Comparison of ENCODE assay signal across 23 mouse cellular contexts in genomic region chr4:142218997-142219396, GRCm38 (mm10). TPM values are rescaled to one million over a fixed set of nuclear protein-coding genes. Genes with fewer than 3 reads are reported as not detected.
A peak's percentile ranks its signal among the peaks of the same experiment; 100 is the strongest.
DNase-seq lines count a peak whose midpoint lies in the region; TF ChIP-seq lines count a peak whose summit lies in the region.
"Had no signal": no experiment of that assay in that cellular context is flagged by ENCODE, and none has a peak within 500 bp of the region (broad histone marks: within the 10 kb centered on the region; RNA-seq: fewer than 3 reads in every experiment).

No protein-coding gene starts in this region.

- H3K4me3 ChIP-seq in E14TG2a.4 (replicated peaks; ENCODE audit: low read length): peak overlapping the region; percentile 24; the same call in 1 of the 2 replicates
- H3K4me3 ChIP-seq in thymus, adult 2 months (ENCODE audit: control insufficient read depth, insufficient read depth, low read length): no peak overlapping the region
- H3K4me3 ChIP-seq: embryonic facial prominence, embryonic 13.5 days; erythroblast, embryonic 14.5 days; forebrain, embryonic 12.5 days; forebrain, embryonic 15.5 days; heart, adult 2 months; heart, embryonic 10.5 days; heart, embryonic 13.5 days had no signal

- peaks cover 46% of the 10 kb centered on the region for H3K36me3 ChIP-seq in E14TG2a.4 (ENCODE audit: insufficient read depth, low read length)
- no peaks in the 10 kb centered on the region for H3K36me3 ChIP-seq in thymus, adult 2 months (ENCODE audit: control insufficient read depth, insufficient read depth, low read length)
- H3K36me3 ChIP-seq: embryonic facial prominence, embryonic 13.5 days; forebrain, embryonic 12.5 days; forebrain, embryonic 15.5 days; heart, embryonic 10.5 days; heart, embryonic 13.5 days had no signal

- no peaks in the 10 kb centered on the region for H3K27me3 ChIP-seq in E14TG2a.4 (ENCODE audit: insufficient read depth, low read length)
- H3K27me3 ChIP-seq in thymus, adult 2 months (ENCODE audit: control insufficient read depth, insufficient read depth, low read length): no peaks in the 10 kb centered on the region
- H3K27me3 ChIP-seq: embryonic facial prominence, embryonic 13.5 days; forebrain, embryonic 12.5 days; forebrain, embryonic 15.5 days; heart, embryonic 13.5 days had no signal

- H3K4me1 ChIP-seq in E14TG2a.4 (replicated peaks; ENCODE audit: low read depth, low read length): peaks cover 96% of the 10 kb centered on the region
- no peaks in the 10 kb centered on the region for H3K4me1 ChIP-seq in thymus, adult 2 months (replicated peaks; ENCODE audit: control insufficient read depth, insufficient read depth, low read length)

- peak; percentile 16 for DNase-seq in A20 (ENCODE audit: low read depth, low spot score)
- DNase-seq in R1 (ENCODE audit: low read depth, low spot score): peak; percentile 84
- DNase-seq in heart, postnatal 14 days: no peak
- no peak for DNase-seq in thymus, adult 2 months
- DNase-seq in ovary, postnatal 10 days (ENCODE audit: low spot score): no peak
- DNase-seq: adrenal gland, adult 2 months; adrenal gland, postnatal 14 days; cerebellum, adult 11 months; cerebellum, adult 2 months; cerebellum, adult 9-11 months; cerebellum, postnatal 25 days; gastrocnemius, postnatal 25 days; heart, adult 2 months had no signal

- WGBS in thymus, adult 2 months: 85% methylated on average over 8 of the region's 8 CpGs

- intact Hi-C loops in heart, postnatal 14 days (cut with DNase I): no loop called here

- TF ChIP-seq CTCF in E14TG2a.4 (conservative IDR thresholded peaks at IDR 0.05; ENCODE audit: low read length): no peak
- no peak for TF ChIP-seq CTCF in thymus, adult 2 months (IDR thresholded peaks at IDR 0.05; ENCODE audit: borderline replicate concordance, control insufficient read depth, extremely low read depth, insufficient read depth, low read length, poor library complexity)

- no peaks in the 10 kb centered on the region for H3K9me3 ChIP-seq in E14TG2a.4 (ENCODE audit: low read length)
- H3K9me3 ChIP-seq: embryonic facial prominence, embryonic 13.5 days; forebrain, embryonic 12.5 days; forebrain, embryonic 15.5 days; heart, embryonic 10.5 days; heart, embryonic 13.5 days had no signal

- no peak overlapping the region for H3K27ac ChIP-seq in thymus, adult 2 months (ENCODE audit: control insufficient read depth, insufficient read depth, low read length)
- H3K27ac ChIP-seq: embryonic facial prominence, embryonic 13.5 days; forebrain, embryonic 12.5 days; forebrain, embryonic 15.5 days; heart, adult 2 months; heart, embryonic 10.5 days; heart, embryonic 13.5 days; hindbrain, embryonic 14.5 days; hindbrain, postnatal 0 days had no signal

- no peak for TF ChIP-seq POLR2A in thymus, adult 2 months (IDR thresholded peaks at IDR 0.05; ENCODE audit: control insufficient read depth, extremely low read depth, insufficient read depth, low read length, poor library complexity)

RNA-seq across cellular contexts. Expression of gene Kazn, which starts 20.2 kb away (rescaled TPM):
- total RNA-seq in heart, postnatal 14 days (2021): 1 to 10 TPM; 5.2 to 5.9 TPM
- 17.0 and 19.3 TPM in 2 replicates for polyA plus RNA-seq in thymus, adult 2 months (2012; rRNA removed)
- polyA plus RNA-seq: inflammation-experienced regulatory T-cells, adult 6 months had no signal

Comparison
In these comparisons a context has a peak if more than half of its experiments do, and no peak if none do; other contexts are left out.
1. DNase-seq: peak in A20 (single experiment) and R1 (single experiment); none in heart, postnatal 14 days (0 of 2), thymus, adult 2 months (single experiment) and ovary, postnatal 10 days (single experiment).